Mouse (Mus musculus) forebrain, embryonic 10.5 days (tissue): ENCODE data around the gene Ifna9. TPM values are rescaled to one million over a fixed set of nuclear protein-coding genes. Genes with fewer than 3 reads are reported as not detected.

Experiments used
- polyA plus RNA-seq: library from polyadenylated mRNA; unstranded; fragments of >200 nt; fragmentation: Nextera tagmentation; extraction: Ambion mirVana; gene quantifications from 2 replicates; pipeline ENCODE4 v1.2.1, GENCODE M21; 2016

Gene Ifna9
- polyA plus RNA-seq, 1 experiment from 2014 or later: not detected

Other genes with a start within 250 kb of the Ifna9 start
- gene Hacd4, start 153.5 kb downstream of the Ifna9 start, polyA plus RNA-seq: 2.5 and 3.2 TPM in 2 replicates
- gene Ifnb1, start 69.6 kb downstream of the Ifna9 start, polyA plus RNA-seq: not detected in 2 replicates
- not detected in 2 replicates for gene Ifna15, start 34.1 kb downstream of the Ifna9 start, polyA plus RNA-seq
- not detected in 2 replicates for gene Ifna14, start 20.6 kb downstream of the Ifna9 start, polyA plus RNA-seq
- not detected in 2 replicates for gene Ifna12, start 11.0 kb upstream of the Ifna9 start, polyA plus RNA-seq
- not detected in 2 replicates for gene C87499, start 42.0 kb upstream of the Ifna9 start, polyA plus RNA-seq
- gene Ifna13, start 52.1 kb upstream of the Ifna9 start, polyA plus RNA-seq: not detected in 2 replicates
- gene Ifna16, start 84.5 kb upstream of the Ifna9 start, polyA plus RNA-seq: not detected in 2 replicates
- gene Ifna2, start 91.5 kb upstream of the Ifna9 start, polyA plus RNA-seq: not detected in 2 replicates
- not detected in 2 replicates for gene Ifnab, start 99.0 kb upstream of the Ifna9 start, polyA plus RNA-seq
- 0.84 and 1.1 TPM in 2 replicates for gene Gm26566, start 129.4 kb upstream of the Ifna9 start, polyA plus RNA-seq
- 98.4 and 103 TPM in 2 replicates for gene Klhl9, start 130.1 kb upstream of the Ifna9 start, polyA plus RNA-seq
- gene Gm13271, start 162.5 kb upstream of the Ifna9 start, polyA plus RNA-seq: not detected in 2 replicates
- gene Gm13283, start 167.7 kb upstream of the Ifna9 start, polyA plus RNA-seq: 0.35 and 0.49 TPM in 2 replicates
- 0.76 TPM in 1 of 2 replicates, not detected in the other for gene Gm13290, start 181.4 kb upstream of the Ifna9 start, polyA plus RNA-seq
- gene Gm13289, start 184.5 kb upstream of the Ifna9 start, polyA plus RNA-seq: not detected in 2 replicates
- not detected in 2 replicates for gene Gm13272, start 187.5 kb upstream of the Ifna9 start, polyA plus RNA-seq
- gene Ifnz, start 189.7 kb upstream of the Ifna9 start, polyA plus RNA-seq: not detected in 2 replicates
- not detected in 2 replicates for gene Gm13276, start 193.3 kb upstream of the Ifna9 start, polyA plus RNA-seq
- gene Gm13277, start 196.2 kb upstream of the Ifna9 start, polyA plus RNA-seq: not detected in 2 replicates
- gene Gm13278, start 199.2 kb upstream of the Ifna9 start, polyA plus RNA-seq: not detected in 2 replicates
- gene Gm13275, start 202.1 kb upstream of the Ifna9 start, polyA plus RNA-seq: not detected in 2 replicates
- not detected in 2 replicates for gene Gm13279, start 205.0 kb upstream of the Ifna9 start, polyA plus RNA-seq
- 0.85 TPM in 1 of 2 replicates, not detected in the other for gene Gm13285, start 207.3 kb upstream of the Ifna9 start, polyA plus RNA-seq
- gene Gm13287, start 210.9 kb upstream of the Ifna9 start, polyA plus RNA-seq: not detected in 2 replicates
- 0.07 and 0.09 TPM in 2 replicates for gene Gm13288, start 213.1 kb upstream of the Ifna9 start, polyA plus RNA-seq
- gene Ifna7, start 223.8 kb upstream of the Ifna9 start, polyA plus RNA-seq: not detected in 2 replicates
- gene Ifna11, start 227.6 kb upstream of the Ifna9 start, polyA plus RNA-seq: not detected in 2 replicates
- gene Ifna6, start 235.0 kb upstream of the Ifna9 start, polyA plus RNA-seq: not detected in 2 replicates
- not detected in 2 replicates for gene Ifna5, start 243.1 kb upstream of the Ifna9 start, polyA plus RNA-seq
- not detected in 2 replicates for gene Ifna4, start 249.5 kb upstream of the Ifna9 start, polyA plus RNA-seq